Mouse (Mus musculus) embryonic fibroblast, embryonic 13.5 days (primary cell): Measurements from ENCODE around the gene Arhgap8.

Source experiments
- CTCF ChIP-seq: IDR thresholded peaks from 2 replicates; pipeline ENCODE4 v1.5.1; 2011; ENCODE audit warnings: mild to moderate bottlenecking, control low read depth, low read length, moderate library complexity, borderline replicate concordance; ENCODE audit not compliant: insufficient read depth
- POLR2A ChIP-seq: IDR thresholded peaks from 2 replicates; pipeline ENCODE4 v1.6.1; 2011; ENCODE audit warnings: low read depth, mild to moderate bottlenecking, control low read depth, low read length, moderate library complexity

DNA sequence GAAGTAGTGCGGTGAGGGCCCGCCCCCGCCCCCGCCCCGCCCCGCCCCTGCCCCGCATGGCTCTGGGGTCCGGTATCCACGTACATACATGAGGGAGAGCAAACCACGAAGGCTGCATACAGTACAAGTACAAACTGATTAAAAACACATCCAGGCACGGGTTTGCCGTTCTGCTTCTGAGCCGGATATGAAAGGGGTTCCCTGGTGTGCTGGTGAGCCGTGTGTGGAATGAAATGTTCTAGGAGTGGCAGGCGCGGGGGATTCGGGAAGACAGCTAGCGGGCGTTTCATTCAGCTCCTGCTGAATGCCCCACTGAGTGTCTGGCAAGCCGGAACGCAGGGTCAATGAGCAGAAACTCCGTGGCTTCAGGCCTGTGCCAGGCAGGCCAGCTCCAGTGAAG lies 36.6 kb downstream of the Arhgap8 start:
- TF ChIP-seq CTCF: no peak
- TF ChIP-seq POLR2A: no peak
